Mouse (Mus musculus) intestine, embryonic 14.5 days (tissue): Measurements from ENCODE around the gene Bahcc1. TPM values are rescaled to one million over a fixed set of nuclear protein-coding genes. Genes with fewer than 3 reads are reported as not detected.

ENCODE experiments used
- ATAC-seq: fragments of 200-750 bp; cut with Nextera tagmentation; replicated peaks from 2 replicates; pipeline ENCODE4 v1.8.0; 2017; ENCODE audit warnings: low read depth, moderate number of reproducible peaks, moderate TSS enrichment, moderate library complexity; ENCODE audit not compliant: low FRiP score, low TSS enrichment
- DNase-seq: peaks from one replicate; pipeline ENCODE4 v3.0.0-alpha.2; 2018; ENCODE audit warnings: low spot score
- H3K27ac ChIP-seq: fragments of 300-500 bp; sonication (generic); 2 replicates; pipeline ENCODE4 v1.5.1; 2014; ENCODE audit warnings: low read depth, mild to moderate bottlenecking, control low read depth
- H3K27me3 ChIP-seq: fragments of 300-500 bp; sonication (generic); replicated peaks from 2 replicates; pipeline ENCODE4 v1.6.1; 2014; ENCODE audit warnings: low read length, control low read depth; ENCODE audit not compliant: control insufficient read depth, insufficient read depth
- H3K36me3 ChIP-seq: fragments of 300-500 bp; sonication (generic); 2 replicates; pipeline ENCODE4 v1.6.1; 2014; ENCODE audit warnings: low read length, control low read depth; ENCODE audit not compliant: control insufficient read depth, insufficient read depth
- H3K4me1 ChIP-seq: fragments of 300-500 bp; sonication (generic); replicated peaks from 2 replicates; pipeline ENCODE4 v1.6.1; 2014; ENCODE audit warnings: low read length, control low read depth, mixed read lengths; ENCODE audit not compliant: control insufficient read depth, insufficient read depth
- H3K4me2 ChIP-seq: fragments of 300-500 bp; sonication (generic); 2 replicates; pipeline ENCODE4 v1.6.1; 2014; ENCODE audit warnings: low read length
- H3K4me3 ChIP-seq: fragments of 300-500 bp; sonication (generic); 2 replicates; pipeline ENCODE4 v1.5.1; 2014; ENCODE audit warnings: low read depth, low read length, control low read depth, mixed read lengths
- H3K9ac ChIP-seq: fragments of 300-500 bp; sonication (generic); 2 replicates; pipeline ENCODE4 v1.6.1; 2014; ENCODE audit warnings: mild to moderate bottlenecking, low read length
- H3K9me3 ChIP-seq: fragments of 300-500 bp; sonication (generic); 2 replicates; pipeline ENCODE4 v1.6.1; 2016; ENCODE audit warnings: low read length, control low read depth; ENCODE audit not compliant: control insufficient read depth
- WGBS: fragments of 180-500 bp; shearing (Covaris S2); extraction: QIAGEN DNeasy Blood & Tissue Kit; methylation state at CpG from one replicate; pipeline ENCODE4 v1.1.7; 2014; 5-methylcytosine and 5-hydroxymethylcytosine counted together
- polyA plus RNA-seq: library from polyadenylated mRNA; unstranded; fragments of >200 nt; fragmentation: Nextera tagmentation; extraction: Ambion mirVana; gene quantifications from 2 replicates; pipeline ENCODE4 v1.2.1, GENCODE M21; 2014

Gene Bahcc1
- polyA plus RNA-seq, 1 experiment from 2014 or later = 12.7 TPM

- peaks cover 56% of the 10 kb centered on the region for H3K4me1 ChIP-seq
- H3K27me3 ChIP-seq = no peaks in the 10 kb centered on the region
- H3K9ac ChIP-seq = no peak overlapping the region
- no peak overlapping the region for H3K4me2 ChIP-seq
- ATAC-seq = no peak
- H3K4me3 ChIP-seq = no peak overlapping the region
- DNase-seq = no peak
- H3K36me3 ChIP-seq = no peaks in the 10 kb centered on the region
- 96% methylated on average over 13 of the region's 13 CpGs for WGBS
- no peaks in the 10 kb centered on the region for H3K9me3 ChIP-seq
- H3K27ac ChIP-seq = no peak overlapping the region
Measured at GRCm38 (mm10) chr11:120257911-120258310, 25.2 kb downstream of the Bahcc1 start.

GRCm38 (mm10) chr11:120258896-120259689 lies 26.3 kb downstream of the Bahcc1 start:
- no peak for ATAC-seq
- Histone ChIP-seq H3K4me1 (peaks cover 57% of the 10 kb centered on the region), H3K4me3 (no peak overlapping the region), H3K9me3 (no peaks in the 10 kb centered on the region), H3K36me3 (no peaks in the 10 kb centered on the region), H3K4me2 (no peak overlapping the region), H3K9ac (no peak overlapping the region), H3K27me3 (no peaks in the 10 kb centered on the region), H3K27ac (no peak overlapping the region)
- no peak for DNase-seq
- 65% methylated on average over 12 of the region's 12 CpGs for WGBS

GRCm38 (mm10) chr11:120259792-120260768 lies 27.3 kb downstream of the Bahcc1 start:
- no peak overlapping the region for H3K9ac ChIP-seq
- DNase-seq = no peak

GRCm38 (mm10) chr11:120260769-120261150 lies 28.0 kb downstream of the Bahcc1 start:
- Histone ChIP-seq H3K27me3 (no peaks in the 10 kb centered on the region), H3K4me1 (peaks cover 55% of the 10 kb centered on the region), H3K4me3 (no peak overlapping the region), H3K9me3 (no peaks in the 10 kb centered on the region), H3K27ac (no peak overlapping the region), H3K4me2 (no peak overlapping the region), H3K36me3 (no peaks in the 10 kb centered on the region), H3K9ac (no peak overlapping the region)
- WGBS = 84% methylated on average over 6 of the region's 6 CpGs
- DNase-seq = no peak
- no peak for ATAC-seq

More at GRCm38 (mm10) chr11:120259792-120260768, 27.3 kb downstream of the Bahcc1 start:
- no peak overlapping the region for H3K4me3 ChIP-seq
- no peak for ATAC-seq
- no peak overlapping the region for H3K27ac ChIP-seq
- no peak overlapping the region for H3K4me2 ChIP-seq
- WGBS = 72% methylated on average over 25 of the region's 25 CpGs
- H3K9me3 ChIP-seq = no peaks in the 10 kb centered on the region
- H3K27me3 ChIP-seq = no peaks in the 10 kb centered on the region
- H3K4me1 ChIP-seq = peaks cover 55% of the 10 kb centered on the region
- H3K36me3 ChIP-seq = no peaks in the 10 kb centered on the region

GRCm38 (mm10) chr11:120261416-120262355 lies 28.9 kb downstream of the Bahcc1 start:
- H3K4me2 ChIP-seq = no peak overlapping the region
- H3K36me3 ChIP-seq = no peaks in the 10 kb centered on the region
- H3K27me3 ChIP-seq = no peaks in the 10 kb centered on the region
- DNase-seq (peak; percentile 85), ATAC-seq (peak; percentile 57)
- H3K27ac ChIP-seq = peak overlapping the region; percentile 69
- 31% methylated on average over 20 of the region's 20 CpGs for WGBS
- H3K9ac ChIP-seq = no peak overlapping the region
- H3K4me1 ChIP-seq = peaks cover 55% of the 10 kb centered on the region
- H3K4me3 ChIP-seq = no peak overlapping the region
- no peaks in the 10 kb centered on the region for H3K9me3 ChIP-seq

GRCm38 (mm10) chr11:120262356-120262901 lies 29.7 kb downstream of the Bahcc1 start:
- 31% methylated on average over 7 of the region's 8 CpGs for WGBS
- Histone ChIP-seq H3K4me2 (no peak overlapping the region), H3K4me1 (peaks cover 53% of the 10 kb centered on the region), H3K4me3 (no peak overlapping the region), H3K27ac (peak overlapping the region; percentile 69; the same call in 1 of the 2 replicates), H3K9ac (no peak overlapping the region), H3K36me3 (no peaks in the 10 kb centered on the region), H3K27me3 (no peaks in the 10 kb centered on the region), H3K9me3 (no peaks in the 10 kb centered on the region)
- peak; percentile 88 for DNase-seq
- 0 out of 2 replicates have a peak, but pooled peaks have one; percentile 14 for ATAC-seq

- Histone ChIP-seq H3K4me2 (no peak overlapping the region), H3K27me3 (no peaks in the 10 kb centered on the region), H3K9ac (no peak overlapping the region), H3K36me3 (no peaks in the 10 kb centered on the region), H3K9me3 (no peaks in the 10 kb centered on the region), H3K4me3 (no peak overlapping the region), H3K27ac (no peak overlapping the region), H3K4me1 (peaks cover 55% of the 10 kb centered on the region)
- DNase-seq (no peak), ATAC-seq (no peak)
- 97% methylated on average over 3 of the region's 3 CpGs for WGBS
Measured at GRCm38 (mm10) chr11:120263176-120263575, 30.4 kb downstream of the Bahcc1 start.
